Mouse (Mus musculus) layer of hippocampus, adult 9-11 months (tissue): Measurements from ENCODE around the gene Cdh20.
A peak's percentile ranks its signal among the peaks of the same experiment; 100 is the strongest.
"Not testable (repeated sequence)": the region's sequence is repeated elsewhere in the genome, so short reads cannot be mapped to it uniquely, and the experiment has no call there.

Experiments used
- DNase-seq: peaks from one replicate; pipeline ENCODE4 v3.0.0; 2022

Cdh20 gene

DNA sequence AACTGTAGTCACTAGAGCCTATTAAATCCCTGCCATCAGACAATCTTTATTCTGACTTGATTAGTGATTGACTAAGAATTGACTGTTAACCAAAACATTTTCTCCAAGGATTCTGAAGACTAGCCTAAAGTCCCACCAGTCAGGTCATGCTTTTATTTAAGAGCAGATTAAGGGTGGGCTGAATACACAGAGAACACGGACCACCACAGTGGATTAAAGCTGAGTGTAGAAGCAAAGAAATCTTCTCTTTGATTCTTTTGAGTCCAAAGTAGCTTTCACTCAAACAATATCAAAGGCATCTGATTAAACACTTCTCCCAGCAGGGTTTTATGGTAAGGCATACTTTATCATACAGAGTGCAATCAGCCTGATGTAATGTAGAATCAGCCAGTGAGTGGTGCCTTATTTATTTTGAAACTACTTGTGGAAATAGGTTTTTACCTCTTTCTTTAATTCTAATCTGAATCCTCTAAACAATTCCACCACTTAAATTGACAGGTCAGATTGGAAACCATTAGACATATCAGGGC, 149.0 kb downstream of the Cdh20 start:
- DNase-seq, result no peak

DNA sequence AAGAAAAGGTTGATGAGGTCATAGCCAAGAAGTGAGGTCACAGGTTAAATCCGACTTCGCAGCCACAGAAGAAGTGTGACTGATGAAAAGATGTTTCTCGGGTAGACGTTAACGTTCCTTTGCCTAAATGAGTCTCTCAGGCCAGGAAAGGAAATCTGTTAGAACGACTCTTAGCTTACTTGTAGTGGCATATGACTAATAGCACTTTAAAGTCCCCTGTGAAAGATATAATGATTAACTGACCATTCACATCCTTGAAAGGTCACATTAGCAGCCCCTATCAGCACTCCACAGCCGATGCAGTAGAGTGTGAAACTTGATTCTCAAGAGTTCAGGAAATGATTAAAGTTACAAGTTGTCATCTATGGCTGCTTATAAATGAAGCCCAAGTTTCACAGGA, 164.7 kb downstream of the Cdh20 start:
- no peak for DNase-seq

DNA sequence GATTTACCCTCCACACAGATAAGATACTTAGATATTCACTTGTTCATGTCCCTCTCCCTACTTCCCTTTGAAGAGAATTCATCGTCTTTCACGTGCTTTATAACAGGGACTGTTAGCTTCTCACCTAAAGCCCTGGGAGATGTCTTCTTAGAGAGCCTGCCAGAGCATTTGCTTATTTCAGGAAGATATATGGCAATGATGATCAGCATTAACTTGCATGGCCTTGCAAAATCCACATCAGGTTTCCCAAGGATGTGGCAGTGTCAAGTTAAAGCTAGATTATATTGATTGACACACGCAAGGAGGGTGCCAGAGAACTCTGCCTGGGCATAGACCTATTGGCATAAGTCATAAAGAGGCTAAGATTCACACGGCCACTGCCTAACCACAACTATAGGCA, 168.6 kb downstream of the Cdh20 start:
- no peak for DNase-seq

DNA sequence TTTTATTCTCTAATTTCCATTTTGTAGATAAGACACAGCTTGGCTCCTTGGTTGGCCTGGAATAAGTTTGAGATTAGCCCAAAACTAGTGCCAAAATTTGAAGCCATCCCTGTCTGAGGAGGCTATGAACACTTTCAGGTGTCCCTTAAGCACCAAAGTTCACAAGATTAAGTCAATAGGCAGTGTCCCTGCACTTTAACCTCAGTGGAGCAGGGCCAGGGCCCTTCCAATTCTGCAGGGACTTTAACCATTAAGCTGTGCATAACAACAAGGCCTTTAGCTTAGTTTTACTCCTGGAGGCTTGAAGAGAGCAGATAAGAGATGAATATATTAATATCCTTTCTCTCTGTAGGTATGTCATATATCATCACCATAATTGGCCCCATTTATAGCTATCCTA, 170.8 kb downstream of the Cdh20 start:
- no peak for DNase-seq

DNA sequence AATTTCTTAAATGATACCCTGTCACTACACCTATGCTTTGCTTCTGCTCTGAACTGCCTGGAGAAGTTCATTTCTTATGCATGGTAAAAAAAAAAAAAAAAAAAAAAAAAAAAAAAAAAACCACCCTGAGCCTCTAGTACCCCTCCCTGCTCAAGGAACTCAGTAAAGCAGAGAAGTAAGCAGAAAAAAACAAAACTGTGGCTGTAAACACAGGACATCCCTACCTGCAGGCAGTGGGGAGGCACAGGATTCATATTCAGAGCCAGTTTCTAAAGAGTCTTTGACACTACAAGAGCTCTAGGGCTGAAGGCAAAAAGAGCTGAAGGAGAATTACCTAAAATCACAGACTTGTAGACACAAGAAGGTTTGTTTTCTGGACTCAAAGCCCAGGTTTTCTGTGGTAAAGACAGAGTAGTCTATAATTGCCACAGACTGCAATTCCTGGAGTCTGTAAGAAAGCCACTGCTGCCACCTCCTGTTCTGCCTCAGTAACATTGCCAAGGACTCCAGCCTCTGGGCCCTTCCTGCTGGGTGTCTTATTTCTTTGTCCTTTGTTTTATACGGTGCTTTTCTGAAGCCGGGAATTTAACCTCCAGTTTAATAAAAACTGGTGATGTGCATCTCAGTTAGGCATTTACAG, 176.3 kb downstream of the Cdh20 start:
- DNase-seq, result peak; percentile 45

DNA sequence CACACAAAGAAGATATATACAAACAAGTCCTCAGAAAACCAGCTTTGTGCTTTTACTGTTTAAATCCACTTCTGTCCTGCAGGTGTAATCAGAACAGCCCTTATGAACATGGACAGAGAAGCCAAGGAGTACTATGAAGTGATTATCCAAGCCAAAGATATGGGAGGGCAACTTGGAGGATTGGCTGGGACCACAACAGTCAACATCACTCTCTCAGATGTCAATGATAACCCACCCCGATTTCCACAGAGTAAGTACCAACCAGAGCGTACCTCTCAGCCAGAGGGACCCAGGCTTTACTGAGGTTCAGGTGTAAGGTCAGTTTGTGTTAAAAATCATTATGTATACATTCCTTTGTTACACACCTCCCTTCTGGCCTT, 176.8 kb downstream of the Cdh20 start:
- no peak for DNase-seq

DNA sequence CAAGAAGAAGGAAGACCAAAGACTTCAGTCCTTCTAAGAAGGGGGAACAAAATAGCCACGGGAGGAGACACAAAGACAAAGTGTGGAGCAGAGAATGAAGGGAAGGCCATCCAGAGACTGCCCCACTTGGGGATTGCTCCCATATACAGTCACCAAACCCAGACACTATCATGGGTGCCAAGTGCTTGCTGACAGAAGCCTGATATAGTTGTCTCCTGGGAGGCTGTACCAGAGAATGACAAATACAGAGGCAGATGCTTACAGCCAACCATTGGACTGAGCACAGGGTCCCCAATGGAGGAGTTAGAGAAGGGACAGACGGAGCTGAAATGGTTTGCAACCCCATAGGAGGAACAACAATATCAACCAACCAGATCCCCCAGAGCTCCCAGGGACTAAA, 181.3 kb downstream of the Cdh20 start:
- DNase-seq, result not testable (repeated sequence)

DNA sequence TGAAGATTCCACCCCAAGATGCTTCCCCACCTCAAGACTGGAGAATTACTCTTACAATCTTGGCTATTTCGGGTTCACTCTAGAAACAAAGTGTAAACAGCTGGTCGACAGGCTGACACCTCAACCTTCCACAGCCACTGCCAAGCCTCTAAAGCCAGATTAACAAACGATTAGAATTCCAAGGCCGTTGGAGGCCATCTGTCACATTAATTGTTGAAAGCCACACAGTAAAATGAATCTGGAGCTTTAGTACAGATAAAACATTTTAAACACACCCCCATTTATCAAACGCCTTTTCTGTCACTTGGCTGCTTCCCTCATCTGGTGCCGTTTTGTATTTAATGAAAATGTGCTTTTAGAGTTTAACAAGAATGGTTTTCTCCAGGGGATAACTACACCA, 188.7 kb downstream of the Cdh20 start:
- peak; percentile 21 for DNase-seq

DNA sequence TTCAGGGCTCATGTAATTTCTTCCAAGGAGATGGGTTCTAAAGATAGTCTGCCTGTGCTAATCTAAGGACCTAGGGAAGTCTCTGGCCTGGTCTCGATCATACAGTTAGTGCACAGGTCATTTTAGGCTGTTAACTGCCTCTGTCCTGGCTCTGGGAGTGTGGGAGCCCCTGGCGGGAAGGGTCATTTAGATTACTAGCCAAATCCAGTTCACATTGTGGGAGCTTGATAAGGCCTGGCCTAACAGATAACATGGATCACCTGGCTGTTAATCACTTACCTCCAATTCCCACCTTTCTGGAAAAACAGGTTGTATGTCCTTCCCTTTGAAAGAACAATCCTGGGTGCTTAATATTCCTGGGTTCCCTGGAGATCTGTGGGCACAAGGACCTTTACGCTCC, 193.3 kb downstream of the Cdh20 start:
- no peak for DNase-seq

DNA sequence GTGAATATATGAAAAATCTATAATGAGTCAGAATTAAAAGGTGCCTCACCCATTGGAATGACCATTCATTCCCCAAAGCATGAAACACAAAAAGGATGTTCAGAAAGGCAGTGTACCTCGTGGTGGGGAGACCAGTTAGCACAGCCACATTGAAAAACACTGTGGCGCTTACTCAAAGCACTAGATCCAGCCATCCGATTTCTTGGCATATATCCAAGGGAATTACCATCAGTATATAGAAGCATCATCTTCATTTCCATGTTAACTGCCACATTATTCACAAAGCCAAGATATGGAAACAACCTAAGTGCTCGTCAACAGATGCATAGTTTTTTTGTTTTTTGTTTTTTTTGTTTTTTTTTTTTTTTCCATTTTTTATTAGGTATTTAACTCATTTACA, 193.9 kb downstream of the Cdh20 start:
- no peak for DNase-seq

DNA sequence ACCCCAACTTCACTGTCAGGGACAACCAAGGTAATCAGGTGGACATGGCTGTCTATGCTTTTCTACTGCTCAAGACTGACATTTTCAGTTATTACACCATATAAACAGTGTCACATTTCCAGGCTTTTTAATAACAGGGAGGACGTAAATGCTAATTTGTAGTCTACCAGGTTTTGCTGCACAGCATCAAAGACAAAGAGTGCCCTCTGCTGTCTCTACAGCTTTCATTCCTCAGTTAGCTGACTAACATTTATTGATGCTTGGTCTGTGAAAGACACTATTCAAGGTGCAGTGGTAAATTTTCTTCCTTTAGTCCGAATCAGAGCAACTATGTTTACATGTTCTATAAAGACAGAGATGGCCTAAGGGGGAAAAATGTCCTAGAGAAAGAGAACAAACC, 210.7 kb downstream of the Cdh20 start:
- DNase-seq, result peak; percentile 27

DNA sequence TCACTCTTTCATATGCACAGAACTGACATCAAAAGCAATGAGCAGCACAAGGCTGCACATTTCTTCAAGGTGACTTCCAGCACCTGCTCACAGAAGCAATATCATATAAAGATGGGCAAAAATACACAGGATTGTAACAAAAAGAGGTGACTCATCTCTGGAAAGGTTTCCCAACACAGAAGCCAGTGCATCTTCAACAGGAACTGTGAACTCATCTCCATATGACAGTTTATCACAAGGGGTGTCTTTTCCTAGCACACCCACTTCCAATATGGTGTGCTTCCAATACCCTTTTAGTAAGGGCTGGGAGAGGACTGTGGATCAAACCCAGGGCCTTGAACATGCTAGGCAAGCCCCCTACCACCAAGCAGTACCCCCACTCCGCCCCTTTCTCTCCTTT, 211.9 kb downstream of the Cdh20 start:
- no peak for DNase-seq

DNA sequence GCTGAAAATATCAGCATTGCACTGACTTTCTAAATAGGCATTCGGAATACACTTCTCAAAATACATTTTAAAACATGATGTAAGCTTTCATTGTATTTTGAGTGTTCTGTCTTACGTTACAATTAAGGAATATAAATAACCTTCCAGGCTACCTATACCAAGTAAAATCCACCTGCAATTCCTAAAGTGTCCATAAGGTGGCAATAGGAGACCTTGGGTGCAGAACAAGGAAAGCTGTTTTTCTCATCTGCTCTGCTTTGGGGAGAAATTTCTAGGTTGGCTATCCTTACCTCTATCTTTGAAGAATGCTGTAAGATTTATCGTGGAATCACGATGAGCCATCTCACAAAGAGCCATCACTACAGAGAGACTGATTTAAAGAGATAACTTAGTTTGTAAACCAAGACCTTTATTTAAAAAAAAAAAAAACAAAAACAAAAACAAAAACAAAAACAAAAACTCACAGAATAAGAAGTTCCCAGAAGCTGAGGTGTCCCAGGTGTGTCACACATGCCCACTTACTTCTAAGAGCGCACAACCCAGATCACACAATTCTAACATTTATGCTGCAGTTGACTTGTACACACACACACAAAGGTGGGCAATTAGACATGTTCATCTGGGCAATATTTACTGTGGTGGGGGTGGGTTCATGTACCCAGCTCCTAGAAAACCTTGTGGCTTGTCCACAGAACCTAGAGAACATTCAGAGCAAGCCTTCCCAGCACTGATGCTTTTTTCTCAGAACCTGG, 218.1 kb downstream of the Cdh20 start:
- no peak for DNase-seq

DNA sequence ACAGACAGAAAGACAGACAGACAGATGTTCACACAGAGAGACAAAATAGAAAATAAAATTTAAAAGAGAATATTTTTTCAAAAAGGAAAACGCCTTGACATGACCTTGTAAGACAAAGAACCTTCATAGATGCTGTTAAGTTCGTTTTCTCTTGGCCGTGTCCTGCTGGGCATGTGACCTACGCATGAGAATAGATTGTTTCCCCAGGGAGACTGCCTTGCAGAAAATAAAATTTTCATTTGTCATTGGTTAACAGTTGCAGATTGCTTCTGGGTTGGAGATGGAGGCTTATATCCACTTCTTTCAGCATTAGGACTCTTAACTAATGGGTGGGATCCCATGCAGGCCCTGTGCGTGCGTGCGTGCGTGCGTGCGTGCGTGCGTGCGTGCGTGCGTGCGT, 219.2 kb downstream of the Cdh20 start:
- no peak for DNase-seq

DNA sequence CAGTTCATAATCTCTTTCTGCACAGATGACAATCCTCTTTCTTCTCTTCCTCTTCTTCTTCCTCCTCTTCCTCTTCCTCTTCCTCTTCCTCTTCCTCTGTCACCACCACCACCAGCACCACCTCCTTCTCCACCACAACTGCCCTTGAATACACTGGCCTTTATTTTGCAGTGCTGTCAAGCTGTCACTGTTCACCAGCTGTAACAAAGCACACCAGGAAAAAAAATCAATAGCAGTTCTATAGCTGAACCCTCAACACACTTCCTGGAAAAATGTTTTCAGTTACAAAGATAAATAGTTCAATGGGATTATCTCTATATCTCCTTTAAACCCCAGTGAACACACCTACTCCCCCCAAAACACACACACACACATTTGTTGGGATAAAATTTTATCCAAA, 224.1 kb downstream of the Cdh20 start:
- DNase-seq, result no peak

DNA sequence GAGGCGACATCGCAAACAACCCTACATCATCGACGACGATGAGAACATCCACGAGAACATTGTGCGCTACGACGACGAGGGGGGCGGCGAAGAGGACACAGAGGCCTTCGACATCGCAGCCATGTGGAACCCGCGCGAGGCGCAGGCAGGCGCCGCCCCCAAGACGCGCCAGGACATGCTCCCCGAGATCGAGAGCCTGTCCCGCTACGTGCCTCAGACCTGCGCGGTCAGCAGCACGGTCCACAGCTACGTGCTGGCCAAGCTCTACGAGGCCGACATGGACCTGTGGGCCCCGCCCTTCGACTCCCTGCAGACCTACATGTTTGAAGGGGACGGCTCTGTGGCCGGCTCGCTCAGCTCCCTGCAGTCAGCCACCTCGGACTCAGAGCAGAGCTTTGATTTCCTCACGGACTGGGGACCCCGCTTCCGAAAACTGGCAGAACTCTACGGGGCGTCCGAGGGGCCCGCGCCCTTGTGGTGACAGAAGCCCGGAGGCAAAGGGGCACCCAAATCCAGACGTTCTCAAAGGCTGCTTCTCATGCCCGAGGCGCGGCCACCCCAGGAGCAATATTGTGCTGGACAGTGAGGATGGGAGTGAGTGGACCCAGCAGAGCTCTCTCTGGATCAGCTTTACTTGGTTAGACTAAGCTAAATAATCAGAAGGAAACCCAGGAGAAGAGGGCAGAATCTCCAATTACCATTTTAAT, 225.7 kb downstream of the Cdh20 start:
- DNase-seq, result no peak

DNA sequence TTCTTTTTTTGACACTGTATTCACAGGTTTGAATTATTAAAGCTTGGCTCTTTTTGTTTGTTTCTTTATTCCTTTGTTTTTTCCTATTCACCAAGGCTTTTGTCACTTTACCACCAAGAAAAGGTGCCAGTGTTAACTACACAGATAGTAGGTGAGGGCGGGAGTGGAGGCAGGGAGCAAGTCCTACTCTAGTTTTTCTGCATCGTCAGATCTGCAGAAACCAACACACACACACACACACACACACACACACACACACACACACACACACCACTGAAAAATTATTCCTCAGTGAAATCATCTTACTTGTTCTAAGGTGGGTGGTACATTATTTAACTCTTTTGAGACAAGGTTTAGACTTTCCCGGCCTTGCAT, 226.3 kb downstream of the Cdh20 start:
- no peak for DNase-seq

DNA sequence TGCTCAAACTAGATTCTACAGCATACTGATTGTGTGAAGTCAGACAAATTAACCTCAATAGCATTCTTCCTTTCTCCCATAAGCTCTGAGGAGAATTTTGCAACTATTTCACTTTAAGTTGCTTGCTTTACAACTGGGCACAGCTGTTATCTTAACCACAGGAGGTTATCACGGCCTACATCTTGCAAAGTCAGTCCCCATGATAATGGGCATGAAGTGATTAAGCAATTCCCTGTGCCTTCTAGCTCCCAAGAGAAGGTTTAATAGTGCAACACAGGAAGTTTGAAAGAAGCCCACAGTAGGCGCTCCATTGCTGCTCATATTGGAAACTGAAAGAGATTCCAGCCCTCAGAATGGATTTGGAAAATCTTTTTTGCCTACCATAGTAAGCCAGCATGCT, 229.5 kb downstream of the Cdh20 start:
- no peak for DNase-seq

DNA sequence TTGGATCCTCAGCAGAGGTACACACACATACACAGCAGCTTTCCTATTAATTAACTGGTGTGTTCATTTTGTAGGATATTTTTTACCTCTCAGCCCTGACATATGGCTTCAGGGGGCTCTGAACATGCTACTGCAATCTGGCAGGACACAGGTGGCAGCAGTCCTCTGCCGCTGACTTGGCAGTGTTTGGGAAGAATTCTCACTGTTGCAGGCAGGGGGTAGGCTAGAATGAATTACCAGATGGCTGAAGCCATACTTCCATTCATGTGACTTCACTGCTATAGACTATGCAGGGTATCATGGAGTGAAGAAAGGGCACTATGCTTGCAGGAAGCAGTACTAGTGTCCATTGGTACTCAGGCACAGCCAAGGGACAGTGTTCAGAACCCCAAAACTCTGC, 233.8 kb downstream of the Cdh20 start:
- no peak for DNase-seq

DNA sequence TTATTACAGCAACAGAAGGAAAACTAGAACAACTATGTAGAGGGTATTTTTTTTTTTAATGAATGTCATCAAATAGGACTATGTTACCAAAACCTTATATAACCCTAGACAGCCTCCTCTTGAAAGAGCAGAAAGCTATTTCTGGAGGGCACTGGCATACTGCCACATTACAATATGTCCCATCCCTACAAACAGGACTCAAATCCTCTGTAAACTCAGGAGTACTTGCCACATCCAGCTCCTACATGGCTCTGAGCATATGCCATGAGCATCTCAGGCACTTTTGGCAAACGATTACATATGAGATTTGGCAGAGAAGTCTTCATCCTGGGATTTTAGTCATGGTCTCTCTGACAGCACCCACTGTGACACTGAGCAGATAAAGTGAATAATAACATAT, 235.5 kb downstream of the Cdh20 start:
- DNase-seq, result peak; percentile 33

DNA sequence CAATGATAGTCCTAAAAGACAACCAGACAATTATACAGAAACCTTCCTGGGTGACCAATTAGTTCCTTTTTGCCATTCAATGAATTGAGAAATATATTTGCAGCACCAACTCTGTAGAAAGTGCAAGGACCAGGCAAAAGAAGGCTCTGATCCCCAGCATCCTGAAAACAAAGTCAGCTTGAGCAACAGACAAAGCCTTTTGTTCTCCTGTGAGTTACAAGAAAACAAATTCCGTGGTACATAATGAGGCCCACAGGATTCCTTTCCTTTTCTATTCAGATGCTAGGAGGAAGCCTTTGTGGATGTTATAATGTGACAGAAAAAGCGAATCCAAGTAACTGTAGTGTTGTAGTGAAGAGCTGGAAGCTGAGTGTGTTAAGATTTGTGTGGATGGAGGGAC, 244.3 kb downstream of the Cdh20 start:
- no peak for DNase-seq

DNA sequence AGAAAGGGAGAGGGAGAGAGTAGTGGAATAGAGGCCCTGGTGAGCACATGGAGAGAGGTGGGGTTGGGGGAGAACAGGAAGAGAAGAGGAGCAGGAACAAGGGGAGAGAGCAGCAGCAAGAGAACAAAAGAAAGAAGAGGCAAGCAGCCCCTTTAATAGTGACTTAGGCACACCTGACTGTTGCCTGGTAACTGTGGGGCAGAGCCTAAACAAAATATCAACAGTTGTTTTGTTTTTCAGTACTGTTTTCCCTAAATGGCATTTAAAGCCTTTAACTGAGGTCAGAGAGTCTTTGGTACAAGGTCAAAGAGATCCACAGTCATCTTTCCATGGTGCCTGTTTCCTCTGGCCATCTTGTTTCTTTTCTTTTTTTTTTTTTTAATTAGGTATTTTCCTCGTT, 245.0 kb downstream of the Cdh20 start:
- DNase-seq, result no peak

DNA sequence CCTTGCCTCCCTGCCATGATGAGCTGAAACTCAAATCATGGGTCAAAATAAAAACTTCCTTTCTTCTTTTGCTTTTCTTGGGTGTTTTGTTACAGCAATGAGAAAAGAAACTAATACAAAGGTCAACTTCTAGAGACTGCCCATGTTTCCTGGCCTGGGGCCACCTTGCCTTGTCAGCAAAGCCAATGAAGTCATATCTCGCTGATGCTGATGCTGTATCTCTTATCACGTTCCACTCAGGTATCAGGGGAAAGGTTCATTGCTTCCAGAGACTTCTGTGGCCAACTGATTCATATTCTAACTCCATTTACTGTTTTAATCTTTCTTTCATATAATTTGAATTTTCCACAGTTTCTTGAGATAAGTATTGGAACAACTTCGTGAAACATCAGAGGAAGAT, 273.3 kb downstream of the Cdh20 start:
- no peak for DNase-seq
